Mouse (Mus musculus) heart, postnatal 10 days (tissue): ENCODE measurements around the gene Crk. TPM values are rescaled to one million over a fixed set of nuclear protein-coding genes. Genes with fewer than 3 reads are reported as not detected.

Source experiments
- DNase-seq, 2 experiments: peaks; one replicate each; pipeline ENCODE4 v3.0.0; 2021
- intact Hi-C: fragments of 180-260 bp; cut with DNase I; formaldehyde crosslinking; loops from one replicate; pipeline ENCODE4 v1.15.1; 2025
- total RNA-seq, 2 experiments: library from RNA; stranded (reverse); gene quantifications; 2 replicates each; pipeline ENCODE4 v1.2.3; 2021

Crk gene
- 100 to 1,000 TPM; 108 to 112 TPM for total RNA-seq

DNA sequence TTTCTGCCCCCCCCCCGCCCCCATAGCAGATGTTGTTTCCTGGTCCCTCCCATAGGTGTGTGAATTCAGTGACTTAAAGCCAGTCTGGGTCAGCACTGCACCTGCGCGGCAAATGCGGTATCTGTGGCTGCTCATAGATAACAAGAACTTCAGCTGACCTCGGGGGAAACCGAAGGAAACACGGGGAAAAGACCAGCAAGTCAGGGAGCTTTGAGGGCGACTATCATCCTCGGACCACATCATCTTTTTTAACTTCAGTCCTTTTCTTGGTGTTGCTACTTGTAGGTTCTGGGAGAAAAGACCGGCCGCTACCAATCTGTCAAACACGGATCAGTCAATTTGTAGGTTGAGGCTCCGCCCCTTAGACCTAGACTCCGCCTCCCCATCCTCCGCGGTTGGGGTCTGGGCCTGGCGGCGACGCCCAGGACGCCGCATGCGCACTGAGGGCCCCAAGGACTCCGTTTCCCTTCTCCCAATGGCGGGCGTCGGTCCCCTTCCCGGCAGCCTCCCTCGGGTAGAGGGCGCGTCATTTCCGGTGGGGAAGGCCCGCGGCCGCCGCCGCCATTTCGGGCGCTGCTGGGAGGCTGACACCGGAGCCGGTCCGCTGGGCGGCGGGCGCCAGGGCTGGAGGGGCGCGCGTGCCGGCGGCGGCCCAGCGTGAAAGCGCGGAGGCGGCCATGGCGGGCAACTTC lies at the start of gene Crk:
Gene Crk (plus strand): TSS at position 513 of the 692 bp plus-strand sequence.
- peak; percentile 99 for DNase-seq
- intact Hi-C loops = loop anchor here (1.0 kb wide), 1 partner anchor 24 kb away; no protein-coding TSS in a partner anchor

DNA sequence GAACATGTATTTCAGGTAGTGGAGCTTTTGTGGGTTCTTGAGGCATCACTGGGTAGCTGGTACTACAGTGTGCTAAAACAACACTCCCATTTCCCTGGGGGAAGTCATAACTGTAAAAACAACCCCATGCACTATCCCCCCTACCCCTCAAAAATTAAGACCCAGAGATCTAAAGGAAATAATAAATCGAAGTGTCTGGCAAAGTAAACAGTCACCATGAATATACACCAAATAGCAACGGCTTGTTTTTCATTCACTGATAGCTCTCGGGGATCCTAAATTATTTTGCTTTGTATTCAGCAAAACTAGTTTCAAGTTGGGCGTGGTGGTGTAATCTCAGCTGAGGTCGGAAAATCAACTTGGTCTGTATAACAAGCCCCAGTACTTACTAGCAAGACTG lies 49.0 kb upstream of the Crk start:
- DNase-seq = no peak
- intact Hi-C loops = loop anchor here (2.0 kb wide), 1 partner anchor 51 kb away; no protein-coding TSS in a partner anchor

DNA sequence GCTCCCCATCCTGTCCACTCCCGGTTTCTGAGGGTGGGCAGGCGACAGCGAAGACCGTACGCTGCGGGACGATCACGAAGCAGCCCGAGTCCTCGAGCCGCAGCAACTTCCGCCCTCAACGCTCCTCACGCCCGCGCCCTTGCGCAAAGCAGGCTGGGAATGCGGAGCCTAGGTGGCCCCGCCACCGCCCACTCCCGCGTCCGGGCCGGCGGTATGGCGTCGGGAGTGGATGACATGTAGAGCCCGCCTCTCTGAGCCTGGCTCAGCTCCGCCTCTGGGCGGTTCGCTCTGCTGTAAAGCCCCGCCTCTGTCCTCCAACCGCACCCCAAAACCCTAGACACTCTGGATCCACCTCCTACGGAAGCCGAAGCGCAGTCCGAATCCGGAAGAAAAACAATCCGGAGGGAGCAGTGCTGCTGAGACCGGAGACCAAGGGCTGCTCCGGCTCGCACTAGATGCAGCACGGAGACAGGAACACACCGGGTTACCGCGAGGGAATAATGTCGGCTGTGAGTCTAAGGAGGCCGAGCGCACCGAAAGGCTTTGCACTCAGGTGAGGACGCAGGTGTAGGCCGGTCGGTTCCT lies 48.3 kb upstream of the Crk start, which contains the start of gene Inpp5k:
Gene Inpp5k (plus strand): TSS at position 344 of the 585 bp plus-strand sequence.
- peak; percentile 97 to 98 for DNase-seq
- intact Hi-C loops = loop anchor here (1.0 to 2.0 kb wide), 2 partner anchors 21 to 50 kb away; no protein-coding TSS in a partner anchor

DNA sequence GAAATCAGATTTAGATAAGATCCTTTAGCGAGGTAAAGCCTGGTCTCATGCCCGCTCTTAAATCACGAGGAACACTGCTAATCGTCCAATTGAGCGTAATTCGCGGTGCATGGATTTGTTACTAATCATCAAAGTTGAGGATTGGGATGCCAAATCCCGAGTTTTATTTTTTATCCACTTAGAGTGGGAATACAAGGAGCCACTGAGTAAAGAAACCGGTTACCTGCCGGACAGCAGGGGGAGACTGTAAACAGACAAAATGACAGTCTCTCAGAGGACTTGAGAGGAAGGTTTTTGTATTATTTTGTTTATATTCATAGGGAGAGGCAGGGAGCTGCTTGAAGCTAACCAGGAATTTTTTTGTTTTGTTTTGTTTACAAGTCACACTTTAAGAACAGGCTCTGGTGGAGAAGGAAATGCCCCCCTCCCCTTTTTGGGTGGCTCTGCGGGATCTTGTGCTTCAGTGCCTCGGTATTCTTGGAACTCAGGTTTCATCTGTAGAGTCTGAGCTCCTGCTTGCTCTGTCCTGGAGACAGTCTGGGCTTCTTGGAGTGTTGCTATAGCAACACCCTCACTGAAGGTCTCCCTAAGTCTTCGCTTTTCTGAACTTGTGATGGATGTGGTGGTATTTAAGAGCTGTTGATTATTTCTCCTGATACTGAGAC lies 47.4 kb upstream of the Crk start:
- intact Hi-C loops = loop anchor here (1.0 to 2.0 kb wide), 2 partner anchors 20 to 49 kb away; no protein-coding TSS in a partner anchor

DNA sequence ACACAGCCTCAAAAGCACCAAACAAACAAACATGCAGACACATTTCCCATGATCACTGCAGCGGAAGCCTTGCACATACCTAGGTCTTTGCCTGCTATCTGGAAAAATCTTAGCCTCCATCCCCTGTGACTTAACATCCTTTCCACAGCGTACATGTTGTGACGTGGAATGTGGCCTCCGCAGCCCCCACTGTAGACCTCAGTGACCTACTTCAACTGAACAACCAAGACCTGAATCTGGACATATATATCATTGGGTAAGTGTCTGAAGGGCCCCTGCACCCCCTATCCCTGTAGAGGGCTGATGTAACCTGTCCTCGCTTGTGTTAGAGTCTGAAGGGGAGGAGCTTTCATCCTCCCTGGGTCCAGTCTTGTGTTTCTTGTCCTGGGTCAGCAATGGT lies 46.1 kb upstream of the Crk start:
- intact Hi-C loops = no loop called here
- no peak for DNase-seq

More for the DNA sequence above, 47.4 kb upstream of the Crk start:
- peak in 1 of 2 experiments; percentile 42 for DNase-seq

DNA sequence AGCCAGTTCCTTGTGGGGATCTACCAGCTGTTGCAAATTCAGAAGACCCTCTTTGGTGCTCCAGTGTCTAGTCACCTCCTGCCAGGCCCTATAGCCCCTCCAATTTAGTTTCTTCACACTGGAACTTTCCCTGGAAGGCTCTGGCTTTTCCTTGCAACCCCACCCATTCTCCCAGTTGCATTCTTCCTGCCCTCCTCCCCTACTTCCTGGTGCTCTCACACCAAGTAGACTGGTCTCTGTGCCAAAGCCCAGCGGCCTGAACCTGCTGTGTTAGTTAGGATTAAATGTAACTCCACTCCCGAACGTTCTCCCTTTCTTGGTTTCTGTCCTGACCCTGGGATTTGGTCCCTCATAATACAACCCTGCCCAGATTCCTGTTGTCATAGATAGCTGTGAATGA lies 44.3 kb upstream of the Crk start:
- DNase-seq = no peak
- intact Hi-C loops = loop anchor here (1.0 kb wide), 1 partner anchor 14 kb away; no protein-coding TSS in a partner anchor

DNA sequence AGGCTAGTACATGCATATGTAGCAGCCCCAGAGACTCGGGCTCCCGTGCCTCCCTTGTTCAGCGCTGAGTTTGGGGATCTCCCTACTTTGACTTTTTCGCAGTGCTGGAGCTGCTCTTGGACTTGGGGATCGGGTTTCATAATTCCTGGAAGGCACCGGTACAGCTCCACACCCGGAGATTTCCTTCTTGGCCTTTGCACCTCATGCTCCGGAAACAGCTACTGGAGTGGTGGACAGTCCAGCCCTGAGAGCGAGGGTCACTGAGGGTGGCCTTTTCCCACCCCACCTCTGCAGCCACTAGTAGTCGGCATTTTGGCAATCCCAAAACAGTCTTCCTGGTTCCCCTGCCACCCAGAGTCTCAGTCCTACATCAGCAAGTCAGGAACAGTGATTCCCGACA lies 43.7 kb upstream of the Crk start:
- DNase-seq = peak in 1 of 2 experiments; percentile 33
- intact Hi-C loops = loop anchor here (1.0 kb wide), 1 partner anchor 13 kb away; no protein-coding TSS in a partner anchor

DNA sequence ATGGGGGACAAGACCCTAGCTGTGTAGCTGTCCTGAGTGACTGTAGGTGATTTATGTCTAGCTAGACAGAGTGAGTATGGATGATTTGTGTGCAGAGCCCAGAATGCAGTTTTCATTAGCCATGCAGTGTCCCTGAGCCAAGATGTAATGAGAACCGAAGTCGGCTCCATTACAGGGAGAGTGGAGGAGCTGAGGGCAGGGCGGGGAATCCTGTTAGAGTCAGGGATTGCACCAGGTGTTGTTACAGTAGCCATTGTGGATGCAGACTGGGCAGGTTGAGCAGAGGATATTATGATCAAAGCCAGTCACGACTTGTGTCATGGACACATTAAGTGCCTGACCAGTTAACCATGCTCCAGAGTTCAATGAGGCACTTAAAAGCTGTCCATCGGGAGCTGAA lies 35.7 kb upstream of the Crk start:
- intact Hi-C loops = no loop called here
- DNase-seq = no peak

DNA sequence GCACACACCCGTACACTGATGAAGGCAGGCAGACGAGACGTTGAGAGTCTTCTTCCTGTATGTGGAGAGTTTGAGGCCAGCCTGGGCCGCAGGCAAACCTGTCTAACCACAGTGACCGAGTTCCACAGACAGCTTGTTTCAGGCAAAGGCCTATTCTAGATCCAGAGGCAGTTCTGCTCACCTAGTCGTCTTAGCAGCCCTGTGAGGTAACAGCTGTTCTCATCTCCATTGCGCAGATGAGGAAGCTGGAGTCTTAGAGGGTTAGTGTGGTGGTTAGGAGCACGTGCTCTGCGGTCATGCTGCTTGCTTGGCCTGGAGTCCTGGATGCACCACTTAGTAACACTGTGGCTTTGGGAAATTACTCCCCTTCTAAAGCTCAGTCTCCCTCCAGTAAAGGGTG lies 34.4 kb upstream of the Crk start:
- DNase-seq = no peak
- intact Hi-C loops = no loop called here

DNA sequence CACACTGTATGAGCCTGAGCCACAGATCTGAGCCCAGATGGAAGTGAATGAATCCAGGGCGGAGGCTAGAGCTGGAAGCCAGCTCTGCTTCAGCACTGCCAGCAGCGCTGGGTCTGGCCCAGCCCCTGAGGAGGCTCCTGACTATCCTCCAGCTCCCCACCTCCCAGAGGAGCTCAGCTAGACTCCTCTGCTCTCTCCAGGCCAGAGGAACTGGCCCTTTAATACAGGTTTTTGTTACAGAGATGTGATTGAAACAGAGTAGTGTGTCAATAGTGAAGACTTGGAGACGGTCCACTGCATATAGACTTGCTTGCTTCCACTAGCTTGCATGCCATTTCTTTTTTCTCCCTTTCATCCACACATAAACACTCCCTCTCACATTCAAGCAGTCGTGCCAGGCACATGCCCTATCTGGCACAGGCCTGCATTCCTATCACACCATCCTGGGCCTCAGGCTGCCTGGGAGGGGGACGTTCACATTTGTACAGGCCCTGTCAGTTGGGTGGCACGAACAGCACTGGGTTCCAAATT lies 31.3 kb upstream of the Crk start:
- DNase-seq = peak; percentile 82 to 85
- intact Hi-C loops = loop anchor here (1.0 kb wide), 1 partner anchor 12 kb away; no protein-coding TSS in a partner anchor

DNA sequence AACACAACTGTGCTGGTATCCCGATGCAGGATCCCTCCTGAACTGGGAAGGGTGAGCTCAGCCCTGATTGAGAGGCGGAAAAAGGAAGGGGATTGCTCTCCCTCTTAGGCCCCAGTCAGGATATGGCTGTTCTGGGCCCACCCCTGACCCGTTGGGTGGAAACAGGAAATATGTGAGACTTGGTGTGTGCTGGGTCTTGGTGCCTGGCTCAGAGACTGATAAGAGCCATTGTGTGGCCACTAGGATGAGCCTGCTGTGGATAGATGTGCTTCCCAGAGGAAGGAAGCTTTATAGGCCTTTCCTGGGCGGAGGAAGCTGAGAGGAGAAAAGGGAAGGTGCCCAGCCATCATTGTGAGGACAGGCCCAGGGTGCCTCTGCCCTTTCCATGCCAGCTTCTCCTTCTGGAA lies 29.9 kb upstream of the Crk start:
- peak; percentile 63 to 66 for DNase-seq
- intact Hi-C loops = no loop called here

DNA sequence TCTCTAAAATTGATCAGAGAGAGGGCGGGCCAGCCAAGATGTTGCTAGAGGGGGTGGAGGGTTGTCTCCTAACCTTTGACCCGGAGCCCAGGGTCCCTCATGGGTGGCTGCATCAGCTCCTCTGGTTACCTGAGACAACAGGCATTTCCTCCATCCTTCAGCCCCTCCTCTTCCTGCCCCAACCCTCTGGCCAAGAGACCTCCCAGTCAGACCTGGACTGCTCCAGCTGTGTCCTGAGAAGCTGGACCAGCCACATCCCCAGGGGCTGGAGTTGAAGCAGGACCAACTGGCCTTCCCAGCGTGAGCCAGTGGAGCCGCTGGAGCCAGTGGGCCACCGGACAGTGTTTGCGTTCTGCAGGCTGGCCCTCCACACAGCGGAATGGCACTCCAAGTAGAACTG lies 28.7 kb upstream of the Crk start, which contains the start of gene Myo1c:
Gene Myo1c (plus strand): TSS at position 194 of the 400 bp plus-strand sequence.
- intact Hi-C loops = no loop called here
- DNase-seq = peak; percentile 73 to 80

DNA sequence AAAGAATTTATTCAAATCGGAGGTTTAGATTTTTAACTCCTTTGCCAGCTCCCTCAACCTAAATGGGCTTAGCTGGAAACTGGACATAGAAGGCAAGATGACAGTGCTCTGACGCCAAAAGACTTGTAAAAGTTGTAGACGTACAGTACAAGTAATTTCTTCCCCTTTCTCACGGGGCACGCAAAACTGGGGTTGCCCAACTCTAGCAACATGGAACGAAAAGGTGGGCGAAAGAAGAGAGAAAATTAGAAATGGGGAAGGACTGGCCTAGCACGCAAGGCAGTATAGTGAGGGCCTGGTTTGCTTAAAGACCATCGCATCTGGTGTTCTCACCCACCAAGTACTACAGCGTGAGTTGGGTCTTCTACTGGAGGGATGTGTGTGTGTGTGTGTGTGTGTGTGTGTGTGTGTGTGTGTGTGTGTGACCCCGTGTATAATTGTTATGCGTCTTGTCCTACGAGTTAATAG lies 28.1 kb upstream of the Crk start:
- no peak for DNase-seq
- intact Hi-C loops = loop anchor here (1.0 kb wide), 1 partner anchor 20 kb away; no protein-coding TSS in a partner anchor

DNA sequence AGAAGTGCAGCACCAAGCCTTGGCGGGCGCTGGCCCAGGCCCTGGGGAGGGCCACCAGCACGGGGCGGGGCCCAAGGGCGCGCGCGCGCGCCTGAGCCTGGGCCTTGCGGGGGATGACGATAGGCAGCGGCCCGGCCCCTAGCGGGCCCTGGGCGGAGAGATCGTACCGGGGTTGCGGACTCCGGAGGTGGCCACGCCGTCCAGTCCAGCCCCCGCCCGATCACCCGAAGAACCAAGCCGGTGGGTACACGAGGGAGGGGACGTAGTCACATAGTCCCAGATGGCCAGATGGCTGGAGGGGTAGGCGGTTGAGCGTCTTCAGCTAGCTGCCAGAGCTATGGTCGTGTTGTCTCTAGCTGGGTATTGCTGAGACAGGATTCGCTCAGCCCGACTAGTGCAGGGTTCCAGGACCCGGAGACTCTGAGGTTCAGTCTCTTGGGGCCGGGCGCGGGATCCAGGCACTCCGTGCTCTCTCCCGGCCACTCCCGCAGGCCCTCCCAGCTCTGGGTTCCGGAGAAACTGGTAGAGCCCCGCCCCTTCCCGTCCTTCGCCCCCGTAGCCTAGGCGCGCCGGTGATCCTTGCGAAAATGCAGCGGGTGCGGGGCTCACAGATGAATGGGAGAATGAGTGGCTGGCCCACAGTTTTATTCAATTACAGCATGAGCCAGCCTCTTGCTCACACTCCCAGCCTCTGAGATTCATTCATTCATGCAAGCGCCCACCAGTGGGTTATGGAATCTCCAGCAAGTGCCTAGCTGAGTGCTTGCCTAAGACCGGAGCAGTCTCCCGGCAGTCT lies 27.4 kb upstream of the Crk start:
- intact Hi-C loops = loop anchor here (1.0 kb wide), 1 partner anchor 20 kb away; no protein-coding TSS in a partner anchor
- peak; percentile 87 to 88 for DNase-seq

DNA sequence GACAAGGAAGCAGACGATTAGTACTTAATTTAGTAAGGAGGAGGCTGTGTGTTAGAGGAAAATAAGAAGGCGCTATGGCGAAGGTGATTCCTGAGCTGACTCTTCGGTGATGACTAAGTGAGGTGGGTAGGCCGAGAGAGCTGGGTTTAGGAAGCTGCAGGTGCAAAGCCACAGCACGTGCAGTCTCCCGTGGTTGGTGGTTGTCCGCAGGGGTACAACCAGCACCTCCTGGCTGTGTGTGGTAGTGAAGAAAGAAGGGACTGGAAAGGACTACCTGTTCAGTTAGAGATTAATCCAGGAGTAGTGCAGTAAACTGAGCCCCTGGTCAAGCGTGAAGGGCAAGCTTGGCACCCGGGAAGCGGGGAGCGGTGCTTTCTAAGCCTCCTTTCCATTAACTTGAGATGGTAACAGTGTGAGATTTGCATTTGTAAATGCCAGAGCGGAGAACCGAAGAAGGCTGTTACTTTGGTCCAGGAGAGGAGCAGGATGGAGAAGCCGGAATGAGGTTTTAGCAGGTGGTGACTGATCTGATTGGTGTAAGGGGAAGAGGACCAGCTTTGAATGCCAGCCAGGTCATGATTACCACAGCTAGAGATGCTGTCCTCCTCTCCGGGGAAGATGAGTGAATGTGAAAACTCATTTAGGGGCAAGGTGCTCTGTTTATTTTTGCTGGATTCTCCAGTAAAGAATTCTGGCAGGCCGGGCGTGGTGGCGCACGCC lies 26.7 kb upstream of the Crk start:
- intact Hi-C loops = no loop called here

DNA sequence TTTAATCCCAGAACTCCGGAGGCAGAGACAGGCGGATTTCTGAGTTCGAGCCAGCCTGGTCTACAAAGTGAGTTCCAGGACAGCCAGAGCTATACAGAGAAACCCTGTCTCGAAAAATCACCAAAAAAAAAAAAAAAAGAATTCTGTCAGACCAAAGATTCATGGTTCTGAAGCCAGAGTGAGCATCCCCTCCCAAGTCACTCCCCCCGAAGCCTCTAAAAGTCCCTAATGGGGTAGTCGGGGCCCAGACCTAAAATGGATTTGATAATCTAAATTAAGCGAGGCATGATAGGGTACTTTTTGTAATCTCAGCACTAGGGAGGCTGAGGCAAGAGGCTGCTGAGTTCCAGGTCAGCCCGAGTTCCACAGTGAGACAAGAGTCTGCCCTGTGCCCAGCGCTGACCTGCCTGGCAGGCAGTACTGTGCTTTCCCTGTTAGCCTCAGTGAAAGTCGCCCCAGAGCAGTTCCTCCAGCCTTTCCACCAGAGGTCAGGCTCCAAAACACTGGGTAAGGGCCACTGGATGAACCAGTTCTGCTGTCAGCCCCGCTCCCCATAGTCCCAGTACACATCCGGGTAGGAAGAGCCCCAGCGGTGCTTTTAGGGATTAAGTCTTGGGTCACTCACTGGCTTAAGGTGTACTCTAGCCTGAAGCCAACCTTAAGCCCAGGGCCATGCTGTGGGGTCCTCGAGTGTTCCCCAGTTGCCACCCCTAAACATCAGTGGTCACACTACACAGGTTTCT lies 25.9 kb upstream of the Crk start:
- peak; percentile 54 to 55 for DNase-seq
- intact Hi-C loops = no loop called here

More for the DNA sequence above, 26.7 kb upstream of the Crk start:
- no peak for DNase-seq

DNA sequence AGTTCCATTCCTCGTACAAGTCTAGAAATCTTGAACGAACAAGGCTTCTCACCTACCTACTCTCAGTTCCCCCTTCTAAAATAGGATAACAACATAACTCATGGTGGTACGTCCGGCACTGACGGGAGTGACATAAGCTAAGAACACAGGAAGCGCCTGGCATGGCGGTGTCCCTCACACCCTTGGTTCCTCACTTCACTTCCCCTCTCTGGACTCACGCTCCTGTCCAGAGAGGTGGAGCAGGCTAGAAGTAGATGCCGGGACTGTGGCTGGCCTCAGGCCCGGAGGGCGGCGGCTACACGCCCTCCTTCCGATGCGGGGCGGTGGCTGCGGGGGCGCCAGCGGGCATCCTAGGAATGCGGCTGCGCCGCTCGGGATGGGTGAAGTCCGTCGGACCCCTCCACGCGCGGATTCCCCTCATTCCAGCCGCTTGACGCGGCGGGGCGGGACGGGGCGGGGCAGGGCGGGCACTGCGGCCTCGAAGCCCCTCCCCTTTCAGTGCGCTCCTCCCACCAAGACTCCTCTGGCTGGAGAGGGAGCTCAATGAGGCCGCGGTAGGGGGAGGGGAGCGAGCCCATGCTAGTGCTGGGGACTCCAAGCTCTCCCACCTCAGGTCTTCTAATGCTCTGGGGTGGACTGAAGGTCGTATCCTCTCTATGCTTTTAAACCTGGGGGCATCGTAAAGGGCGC lies 25.1 kb upstream of the Crk start:
- peak; percentile 92 for DNase-seq
- intact Hi-C loops = no loop called here
